Mouse (Mus musculus): Measurements from ENCODE around the gene Chmp5.

The Chmp5 gene

DNA sequence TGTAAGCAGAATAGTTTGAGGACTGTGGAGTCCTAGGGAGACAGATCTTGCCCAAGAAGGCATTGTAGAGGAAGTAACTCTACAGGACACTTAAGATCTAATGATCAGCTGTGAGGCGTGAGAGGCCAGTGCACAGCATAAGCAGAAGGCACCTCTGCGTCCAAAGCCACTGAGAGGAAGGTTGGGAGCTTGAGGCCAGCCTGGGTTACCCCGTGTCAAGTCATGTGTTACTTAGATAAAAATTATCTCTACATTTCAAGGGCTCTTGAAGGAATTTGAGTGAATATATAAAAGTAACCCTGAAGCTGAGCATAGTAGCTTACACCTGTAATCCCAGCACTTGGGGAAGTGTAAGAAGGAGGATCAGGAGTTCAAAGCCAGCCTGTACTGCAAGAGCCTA lies 65.1 kb downstream of the Chmp5 start:
- no peak for DNase-seq (ENCODE audit: extremely low spot score, low read depth, low spot score)

Measured in hindlimb bud, embryonic 11.5 days (tissue).